Mouse (Mus musculus): Measurements from ENCODE around the gene C2cd4c. TPM values are rescaled to one million over a fixed set of nuclear protein-coding genes. Genes with fewer than 3 reads are reported as not detected.

The C2cd4c gene
- polyA plus RNA-seq (2015; fragmentation: Nextera tagmentation; extraction: Ambion mirVana) = 0.24 and 0.28 TPM in 2 replicates

DNA sequence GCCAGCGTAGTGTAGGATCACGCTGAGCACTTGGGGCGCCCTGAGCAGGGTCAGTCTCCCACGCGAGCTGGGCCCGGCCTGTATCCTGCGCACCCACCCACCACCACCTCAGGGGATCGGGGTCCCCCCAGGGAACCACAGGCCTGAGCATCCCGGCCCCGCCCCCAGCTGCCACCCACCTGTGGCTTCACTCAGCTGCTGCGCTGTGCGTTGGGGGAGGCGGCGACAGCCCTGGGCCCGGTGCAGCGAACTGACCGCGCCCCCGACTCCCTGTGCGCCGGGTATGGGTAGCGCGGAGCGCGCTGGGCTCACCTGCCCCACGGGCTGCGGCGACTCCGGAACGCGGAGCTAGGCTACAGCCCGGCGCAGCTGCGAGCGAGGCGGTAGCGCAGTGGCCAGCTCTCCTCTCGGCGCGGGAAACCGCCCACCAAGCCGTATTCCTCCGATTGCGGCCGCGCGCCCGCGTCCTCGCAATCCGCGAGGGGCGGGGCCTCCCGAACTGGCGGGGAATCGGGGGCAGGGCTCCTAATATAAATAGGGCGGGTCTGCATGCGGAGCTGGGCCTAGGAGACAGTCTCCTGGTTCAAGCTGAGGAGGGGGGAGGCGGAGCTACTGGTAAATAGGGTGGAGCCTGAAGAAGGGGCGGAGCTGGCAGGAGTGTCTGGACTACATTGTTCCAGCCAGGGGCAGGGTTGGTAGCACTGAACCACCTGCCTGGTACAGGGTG lies at the start of gene C2cd4c:
C2cd4c (minus strand) TSS at position 448 of the 727 bp plus-strand sequence.
- peak within 1 kb of the TSS; percentile 74 for H3K4me2 ChIP-seq (replicated peaks)
- peaks cover 6% of the 10 kb centered on the region; the same call in 1 of the 2 replicates for H3K36me3 ChIP-seq
- H3K27ac ChIP-seq = no peak within 1 kb of the TSS
- H3K27me3 ChIP-seq = peaks cover 45% of the 10 kb centered on the region
- peak within 1 kb of the TSS; percentile 50 for H3K4me3 ChIP-seq (replicated peaks)
- peak; percentile 84 for ATAC-seq
- H3K4me1 ChIP-seq (replicated peaks) = peaks cover 31% of the 10 kb centered on the region
- no peaks in the 10 kb centered on the region for H3K9me3 ChIP-seq
- peak within 1 kb of the TSS; percentile 63 for H3K9ac ChIP-seq (replicated peaks)
- under 1% methylated on average over 60 of the region's 60 CpGs for WGBS

- no peak for ATAC-seq
- H3K27me3 ChIP-seq = no peaks in the 10 kb centered on the region
- no peaks in the 10 kb centered on the region for H3K36me3 ChIP-seq
- H3K4me3 ChIP-seq (replicated peaks) = no peak overlapping the region
- H3K9me3 ChIP-seq = no peaks in the 10 kb centered on the region
- peaks cover 4% of the 10 kb centered on the region; the same call in 1 of the 2 replicates for H3K4me1 ChIP-seq (replicated peaks)
- 38% methylated on average over 3 of the region's 3 CpGs for WGBS
- H3K27ac ChIP-seq = no peak overlapping the region
- no peak overlapping the region for H3K4me2 ChIP-seq (replicated peaks)
- no peak overlapping the region for H3K9ac ChIP-seq (replicated peaks)
Measured at GRCm38 (mm10) chr10:79661861-79662260, 48.0 kb upstream of the C2cd4c start.

- H3K4me3 ChIP-seq (replicated peaks) = no peak overlapping the region
- H3K9me3 ChIP-seq = no peaks in the 10 kb centered on the region
- no peak for ATAC-seq
- no peak overlapping the region for H3K27ac ChIP-seq
- H3K36me3 ChIP-seq = no peaks in the 10 kb centered on the region
- peaks cover 8% of the 10 kb centered on the region for H3K4me1 ChIP-seq (replicated peaks)
- H3K27me3 ChIP-seq = no peaks in the 10 kb centered on the region
- 66% methylated on average over 2 of the region's 2 CpGs for WGBS
- no peak overlapping the region for H3K9ac ChIP-seq (replicated peaks)
- no peak overlapping the region for H3K4me2 ChIP-seq (replicated peaks)
Measured at GRCm38 (mm10) chr10:79660298-79660697, 46.5 kb upstream of the C2cd4c start.

DNA sequence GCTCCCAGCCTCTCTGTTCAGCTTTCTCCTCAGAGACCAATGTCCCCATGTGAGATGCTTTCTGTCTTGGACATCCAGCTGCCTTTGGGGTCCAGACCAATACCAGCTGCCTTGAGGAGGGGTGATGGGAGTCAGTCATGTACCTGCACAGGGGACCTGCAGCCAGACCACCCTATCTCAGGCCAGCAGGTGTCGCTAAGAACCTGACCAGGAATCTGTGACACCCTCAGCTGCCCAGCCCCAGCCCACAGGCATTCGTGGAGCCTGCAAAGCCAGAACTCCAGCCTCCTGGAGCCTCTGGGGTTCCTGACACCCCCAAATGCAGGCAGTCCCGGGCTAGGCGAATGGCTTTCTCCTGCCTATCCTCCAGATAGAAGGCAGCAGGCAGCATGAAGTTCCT lies 45.0 kb upstream of the C2cd4c start:
- Histone ChIP-seq H3K36me3 (no peaks in the 10 kb centered on the region), H3K27ac (no peak overlapping the region), H3K4me1 (replicated peaks) (peaks cover 19% of the 10 kb centered on the region), H3K27me3 (no peaks in the 10 kb centered on the region), H3K4me3 (replicated peaks) (no peak overlapping the region), H3K9ac (replicated peaks) (no peak overlapping the region), H3K9me3 (no peaks in the 10 kb centered on the region), H3K4me2 (replicated peaks) (no peak overlapping the region)
- no peak for ATAC-seq
- WGBS = 17% methylated on average over 4 of the region's 4 CpGs

DNA sequence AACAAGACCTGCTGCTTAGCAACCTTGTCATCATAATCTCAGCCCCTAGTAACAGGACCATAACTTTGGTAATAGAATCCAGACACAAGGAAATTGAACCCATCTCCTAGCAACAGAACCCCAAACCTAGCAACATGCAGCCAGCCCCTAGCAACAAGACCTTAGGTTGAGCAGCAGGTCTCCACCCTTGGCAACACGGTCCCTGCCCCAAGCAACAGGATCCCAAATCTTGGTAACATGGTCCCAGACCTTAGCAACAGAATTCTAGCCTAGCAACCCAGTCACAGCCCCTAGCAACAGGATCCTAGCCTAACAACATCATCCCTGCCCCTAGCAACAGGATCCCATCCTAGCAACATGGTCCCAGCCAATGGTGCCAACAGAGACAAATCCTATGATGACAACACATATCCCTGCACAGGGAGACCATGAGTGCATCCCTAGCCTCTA lies 41.1 kb upstream of the C2cd4c start:
- Histone ChIP-seq H3K9me3 (no peaks in the 10 kb centered on the region), H3K27me3 (no peaks in the 10 kb centered on the region), H3K27ac (peak overlapping the region; percentile 80), H3K4me2 (replicated peaks) (0 out of 2 replicates have a peak overlapping the region, but pooled peaks have one; percentile 3), H3K4me3 (replicated peaks) (no peak overlapping the region), H3K9ac (replicated peaks) (no peak overlapping the region), H3K4me1 (replicated peaks) (peaks cover 21% of the 10 kb centered on the region), H3K36me3 (no peaks in the 10 kb centered on the region)
- WGBS = 0% methylated on average over 1 of the region's 1 CpGs
- peak; percentile 90 for ATAC-seq

- no peak for ATAC-seq
- no peaks in the 10 kb centered on the region for H3K27me3 ChIP-seq
- no peaks in the 10 kb centered on the region for H3K9me3 ChIP-seq
- H3K4me3 ChIP-seq (replicated peaks) = no peak overlapping the region
- H3K27ac ChIP-seq = no peak overlapping the region
- H3K4me2 ChIP-seq (replicated peaks) = no peak overlapping the region
- H3K36me3 ChIP-seq = no peaks in the 10 kb centered on the region
- WGBS = 86% methylated on average over 7 of the region's 7 CpGs
- H3K9ac ChIP-seq (replicated peaks) = no peak overlapping the region
- peaks cover 21% of the 10 kb centered on the region for H3K4me1 ChIP-seq (replicated peaks)
Measured at GRCm38 (mm10) chr10:79652789-79653188, 39.0 kb upstream of the C2cd4c start.

DNA sequence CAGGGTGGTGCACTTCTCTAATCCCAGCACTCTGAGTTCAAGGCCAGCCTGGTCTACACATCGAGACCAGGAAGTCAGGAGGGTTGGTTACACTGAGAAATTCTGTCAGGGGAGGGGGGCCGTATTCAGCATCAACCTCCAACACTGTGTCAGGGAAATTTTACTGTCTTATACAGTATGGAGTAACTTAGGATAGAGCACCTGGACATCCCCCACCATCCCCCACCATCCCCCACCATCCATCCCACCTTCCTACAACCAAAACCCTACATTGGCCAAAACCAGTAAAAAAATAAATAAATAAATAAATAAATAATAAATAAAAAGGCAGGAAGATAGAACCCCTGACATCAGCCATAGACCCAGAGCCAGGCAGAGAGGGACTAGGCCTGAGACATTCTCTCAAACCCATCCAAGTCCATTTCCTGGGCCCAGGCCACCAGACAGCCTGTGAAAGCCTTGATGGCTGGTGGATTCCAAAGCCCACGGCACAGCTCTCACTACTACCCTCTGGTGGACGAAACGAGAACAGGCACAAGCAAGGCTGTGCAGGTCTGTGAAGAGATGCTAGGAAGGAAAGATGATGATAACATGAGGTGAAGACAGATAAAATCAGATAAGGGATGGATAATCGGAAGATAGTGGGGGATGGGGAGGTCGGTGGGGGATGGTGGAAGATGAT lies 35.4 kb upstream of the C2cd4c start:
- peak; percentile 69 for ATAC-seq
- no peak overlapping the region for H3K9ac ChIP-seq (replicated peaks)
- H3K36me3 ChIP-seq = no peaks in the 10 kb centered on the region

DNA sequence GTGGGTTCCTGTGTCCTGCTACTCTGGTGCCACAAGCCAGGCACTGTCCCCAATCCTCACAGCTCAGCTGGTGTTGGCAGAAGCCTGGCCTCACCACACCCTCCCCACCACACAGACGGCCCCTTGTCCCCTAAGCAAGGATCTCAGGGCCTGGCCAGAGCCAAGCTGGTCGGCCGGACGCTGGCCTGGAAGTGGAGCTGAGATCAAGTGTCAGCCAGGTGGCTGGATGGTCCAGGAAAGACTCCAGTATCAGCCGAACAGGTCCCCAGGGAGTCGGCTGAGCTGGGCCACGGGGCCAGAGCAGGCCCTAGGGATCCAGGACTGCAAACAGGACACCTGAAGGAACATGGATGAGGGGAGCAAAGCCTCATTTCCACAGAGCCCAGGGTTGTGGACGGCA lies 31.9 kb upstream of the C2cd4c start, which contains the start of gene Odf3l2:
Odf3l2 (minus strand) TSS at position 28 of the 400 bp plus-strand sequence.
- no peak for ATAC-seq
- H3K27me3 ChIP-seq = no peaks in the 10 kb centered on the region
- no peak within 1 kb of the TSS for H3K4me3 ChIP-seq (replicated peaks)
- H3K9me3 ChIP-seq = no peaks in the 10 kb centered on the region
- H3K9ac ChIP-seq (replicated peaks) = no peak within 1 kb of the TSS
- no peaks in the 10 kb centered on the region for H3K36me3 ChIP-seq
- no peak within 1 kb of the TSS for H3K4me2 ChIP-seq (replicated peaks)
- H3K4me1 ChIP-seq (replicated peaks) = no peaks in the 10 kb centered on the region
- H3K27ac ChIP-seq = no peak within 1 kb of the TSS
- 77% methylated on average over 8 of the region's 8 CpGs for WGBS

More for the DNA sequence above, 35.4 kb upstream of the C2cd4c start:
- Histone ChIP-seq H3K4me1 (replicated peaks) (peaks cover 6% of the 10 kb centered on the region), H3K4me3 (replicated peaks) (no peak overlapping the region), H3K4me2 (replicated peaks) (no peak overlapping the region), H3K9me3 (no peaks in the 10 kb centered on the region), H3K27me3 (no peaks in the 10 kb centered on the region), H3K27ac (no peak overlapping the region)
- 30% methylated on average over 7 of the region's 7 CpGs for WGBS

- peaks cover 36% of the 10 kb centered on the region for H3K27me3 ChIP-seq
- H3K36me3 ChIP-seq = no peaks in the 10 kb centered on the region
- H3K4me2 ChIP-seq (replicated peaks) = peak overlapping the region; percentile 66
- H3K4me3 ChIP-seq (replicated peaks) = peak overlapping the region; percentile 75
- ATAC-seq = peak; percentile 24; the same call in 1 of the 2 replicates
- H3K9me3 ChIP-seq = no peaks in the 10 kb centered on the region
- H3K4me1 ChIP-seq (replicated peaks) = peaks cover 23% of the 10 kb centered on the region
- 4% methylated on average over 23 of the region's 23 CpGs for WGBS
- H3K27ac ChIP-seq = peak overlapping the region; percentile 42; the same call in 1 of the 2 replicates
- H3K9ac ChIP-seq (replicated peaks) = peak overlapping the region; percentile 87
Measured at GRCm38 (mm10) chr10:79638486-79639204, 24.8 kb upstream of the C2cd4c start.

DNA sequence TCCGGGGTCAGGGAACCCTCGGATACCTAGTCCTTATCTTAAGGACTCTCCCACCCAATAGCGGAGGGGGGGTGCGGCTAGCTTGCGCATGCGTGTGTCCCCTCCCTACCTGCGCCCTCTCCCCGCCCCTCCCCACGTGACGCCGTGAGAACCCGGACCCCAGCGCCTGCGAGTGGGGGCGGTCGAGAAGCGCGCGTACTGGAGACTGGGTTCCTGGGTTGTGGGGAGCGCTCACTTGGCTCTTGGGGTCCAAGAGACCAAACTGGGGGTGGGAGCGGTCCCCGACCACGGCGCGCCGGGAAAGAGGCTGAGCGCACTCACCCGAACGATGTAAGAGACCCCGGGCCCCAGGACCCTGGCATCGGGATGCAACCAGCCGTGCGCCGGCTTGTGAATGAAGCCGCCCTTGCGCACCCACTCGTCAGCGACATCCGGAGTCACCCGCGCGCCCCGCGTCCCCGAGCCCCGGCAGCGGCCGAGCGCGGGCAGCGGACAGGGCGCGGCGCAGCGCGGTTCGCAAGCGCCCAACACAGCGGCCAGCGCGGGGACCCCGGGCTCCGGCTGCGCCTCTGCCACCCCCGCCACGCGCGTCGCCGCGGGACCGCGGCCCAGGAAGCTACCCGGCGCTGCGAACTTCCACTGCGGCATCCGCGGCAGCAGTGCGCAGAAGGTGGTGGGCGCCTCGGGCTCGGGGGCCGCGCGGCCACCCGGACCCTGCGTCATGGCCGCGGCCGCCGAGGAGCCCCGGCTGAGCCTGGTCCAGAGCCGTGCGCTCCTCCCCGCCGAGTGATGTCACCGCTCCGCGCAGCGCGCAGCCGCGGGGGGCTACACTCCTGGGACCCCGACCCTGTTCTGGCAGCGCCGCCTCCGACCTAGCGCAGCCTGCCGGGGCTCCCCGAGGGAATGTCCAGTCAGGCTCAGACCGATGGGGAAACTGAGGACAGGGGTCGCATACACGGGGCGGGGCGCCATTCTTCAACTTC lies 23.6 kb upstream of the C2cd4c start, which contains the start of gene Shc2:
Shc2 (minus strand) TSS at position 791 of the 983 bp plus-strand sequence.
- Histone ChIP-seq H3K27ac (peak within 1 kb of the TSS; percentile 92), H3K4me3 (replicated peaks) (peak within 1 kb of the TSS; percentile 75), H3K9ac (replicated peaks) (peak within 1 kb of the TSS; percentile 87), H3K36me3 (no peaks in the 10 kb centered on the region), H3K27me3 (peaks cover 36% of the 10 kb centered on the region), H3K4me1 (replicated peaks) (peaks cover 23% of the 10 kb centered on the region), H3K9me3 (no peaks in the 10 kb centered on the region), H3K4me2 (replicated peaks) (peak within 1 kb of the TSS; percentile 66)
- under 1% methylated on average over 76 of the region's 116 CpGs for WGBS
- ATAC-seq = peak; percentile 89

GRCm38 (mm10) chr10:79636287-79636686 lies 22.5 kb upstream of the C2cd4c start:
- 76% methylated on average over 8 of the region's 8 CpGs for WGBS
- H3K36me3 ChIP-seq = no peaks in the 10 kb centered on the region
- H3K4me2 ChIP-seq (replicated peaks) = peak overlapping the region; percentile 66
- peak; percentile 2; the same call in 1 of the 2 replicates for ATAC-seq
- peaks cover 36% of the 10 kb centered on the region for H3K27me3 ChIP-seq
- H3K27ac ChIP-seq = peak overlapping the region; percentile 92
- peak overlapping the region; percentile 75 for H3K4me3 ChIP-seq (replicated peaks)
- no peaks in the 10 kb centered on the region for H3K9me3 ChIP-seq
- H3K4me1 ChIP-seq (replicated peaks) = peaks cover 23% of the 10 kb centered on the region
- H3K9ac ChIP-seq (replicated peaks) = peak overlapping the region; percentile 87
